Mouse (Mus musculus): ENCODE data around the gene Pex26. TPM values are rescaled to one million over a fixed set of nuclear protein-coding genes. Genes with fewer than 3 reads are reported as not detected.

Pex26 gene
- polyA plus RNA-seq, 1 experiment from 2014 or later: 6.5 TPM

DNA sequence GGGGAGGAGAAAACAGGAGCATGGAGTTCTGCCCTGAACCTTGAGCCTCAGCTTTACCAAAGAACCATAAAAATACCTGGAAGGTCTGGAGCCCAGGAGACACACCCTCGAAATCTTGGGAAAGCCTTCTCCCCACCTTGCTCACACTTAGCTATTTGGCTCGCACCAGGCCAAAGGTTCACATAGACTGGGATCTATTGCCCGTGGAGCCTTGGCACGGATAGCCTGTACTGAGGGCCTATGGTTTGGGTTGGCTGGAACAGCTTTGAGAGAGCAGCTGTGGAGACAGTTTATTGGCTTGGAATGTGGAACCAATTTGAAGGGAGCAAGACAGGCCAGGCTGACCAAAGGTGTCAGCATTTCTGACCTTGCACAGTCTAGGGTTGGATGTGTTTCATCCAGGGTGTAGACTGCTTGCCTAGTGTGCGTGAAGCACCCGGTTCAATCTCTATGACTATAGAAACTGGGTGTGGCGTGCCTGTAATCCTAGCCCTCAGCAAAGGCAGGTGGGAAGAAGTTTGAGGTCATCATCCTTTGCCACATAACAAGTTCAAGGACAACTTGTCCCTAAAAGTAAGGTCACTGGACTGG lies 6.3 kb upstream of the Pex26 start:
- DNase-seq (ENCODE audit: low spot score) (peak; percentile 44), ATAC-seq (ENCODE audit: low FRiP score, low TSS enrichment) (peak; percentile 27; the same call in 1 of the 2 replicates)
- Histone ChIP-seq H3K9ac (ENCODE audit: low read length) (no peak overlapping the region), H3K36me3 (ENCODE audit: control insufficient read depth, insufficient read depth, low read length) (no peaks in the 10 kb centered on the region), H3K4me2 (replicated peaks; ENCODE audit: low read depth) (no peak overlapping the region), H3K27ac (replicated peaks) (peak overlapping the region; percentile 86), H3K27me3 (ENCODE audit: control insufficient read depth, insufficient read depth, low read length) (no peaks in the 10 kb centered on the region), H3K4me3 (ENCODE audit: low read depth, low read length) (no peak overlapping the region), H3K9me3 (ENCODE audit: control insufficient read depth, low read length) (no peaks in the 10 kb centered on the region), H3K4me1 (replicated peaks; ENCODE audit: control insufficient read depth, insufficient read depth) (no peaks in the 10 kb centered on the region)
- no peak for TF ChIP-seq CTCF (IDR thresholded peaks at IDR 0.05; ENCODE audit: low read depth)
- WGBS: 64% methylated on average over 7 of the region's 7 CpGs

DNA sequence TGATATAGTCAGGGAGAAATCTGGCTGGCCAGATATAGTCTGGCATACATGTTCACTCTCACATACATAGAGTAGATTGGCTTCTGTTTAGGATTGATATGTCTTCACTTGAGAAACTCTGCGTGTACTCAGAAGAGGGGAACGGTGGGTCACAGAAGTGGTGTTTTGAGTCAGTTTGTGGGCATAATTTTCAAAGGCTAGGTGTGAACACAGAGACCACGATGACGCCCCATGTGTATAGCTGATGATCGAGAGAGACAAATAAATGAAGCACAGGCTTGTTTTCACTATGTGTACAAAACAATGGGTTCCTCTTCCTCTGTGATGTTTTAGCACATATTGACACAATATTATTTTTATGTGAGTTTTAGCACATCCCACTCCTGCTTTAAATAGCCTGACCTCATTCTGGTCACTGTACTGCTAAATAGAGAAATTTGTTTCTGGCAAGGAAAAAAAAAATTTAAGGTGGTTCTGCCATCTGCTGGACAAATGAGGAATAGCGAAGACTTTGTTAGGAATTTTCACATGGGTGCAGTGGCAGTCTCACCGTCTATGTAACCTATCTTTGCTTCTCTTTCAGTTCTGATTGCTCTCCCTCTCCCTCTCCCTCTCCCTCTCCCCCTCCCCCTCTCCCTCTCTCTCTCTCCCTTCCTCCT lies 4.6 kb upstream of the Pex26 start:
- no peak overlapping the region for H3K9ac ChIP-seq (ENCODE audit: low read length)
- H3K4me3 ChIP-seq (ENCODE audit: low read depth, low read length): no peak overlapping the region
- H3K27ac ChIP-seq (replicated peaks): no peak overlapping the region
- no peak for ATAC-seq (ENCODE audit: low FRiP score, low TSS enrichment)
- peak; percentile 62 for DNase-seq (ENCODE audit: low spot score)
- no peaks in the 10 kb centered on the region for H3K9me3 ChIP-seq (ENCODE audit: control insufficient read depth, low read length)
- 60% methylated on average over 7 of the region's 7 CpGs for WGBS
- H3K4me1 ChIP-seq (replicated peaks; ENCODE audit: control insufficient read depth, insufficient read depth): no peaks in the 10 kb centered on the region
- H3K36me3 ChIP-seq (ENCODE audit: control insufficient read depth, insufficient read depth, low read length): no peaks in the 10 kb centered on the region
- H3K4me2 ChIP-seq (replicated peaks; ENCODE audit: low read depth): no peak overlapping the region
- TF ChIP-seq EP300 (optimal IDR thresholded peaks at IDR 0.05) (no peak), CTCF (IDR thresholded peaks at IDR 0.05; ENCODE audit: low read depth) (peak; percentile 83)
- no peaks in the 10 kb centered on the region for H3K27me3 ChIP-seq (ENCODE audit: control insufficient read depth, insufficient read depth, low read length)

DNA sequence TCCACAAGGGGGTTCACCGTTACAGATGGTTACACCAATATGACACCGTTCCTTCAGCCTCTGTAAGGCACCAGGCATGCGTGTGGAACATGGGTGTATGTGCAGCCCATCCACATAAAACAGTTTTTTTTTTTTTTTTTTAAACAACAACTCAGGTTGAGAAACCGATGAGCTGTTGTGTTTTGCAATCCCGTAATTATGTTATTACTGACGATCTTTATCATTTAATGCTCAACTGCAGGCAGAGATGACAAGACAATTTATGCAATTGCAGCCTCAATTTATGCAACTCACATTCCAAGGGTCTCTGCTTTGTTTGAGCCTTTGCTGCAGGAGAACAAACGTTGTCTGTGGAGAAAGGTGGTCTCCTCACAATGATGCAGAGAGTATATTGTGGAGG lies 3.6 kb upstream of the Pex26 start:
- no peak for ATAC-seq (ENCODE audit: low FRiP score, low TSS enrichment)
- 71% methylated on average over 7 of the region's 7 CpGs for WGBS
- H3K36me3 ChIP-seq (ENCODE audit: control insufficient read depth, insufficient read depth, low read length): no peaks in the 10 kb centered on the region
- DNase-seq (ENCODE audit: low spot score): no peak
- H3K27me3 ChIP-seq (ENCODE audit: control insufficient read depth, insufficient read depth, low read length): no peaks in the 10 kb centered on the region
- H3K9me3 ChIP-seq (ENCODE audit: control insufficient read depth, low read length): no peaks in the 10 kb centered on the region
- no peak overlapping the region for H3K4me3 ChIP-seq (ENCODE audit: low read depth, low read length)
- H3K9ac ChIP-seq (ENCODE audit: low read length): no peak overlapping the region
- no peak overlapping the region for H3K27ac ChIP-seq (replicated peaks)
- no peak overlapping the region for H3K4me2 ChIP-seq (replicated peaks; ENCODE audit: low read depth)
- TF ChIP-seq CTCF (IDR thresholded peaks at IDR 0.05; ENCODE audit: low read depth): no peak
- no peak for TF ChIP-seq EP300 (optimal IDR thresholded peaks at IDR 0.05)
- H3K4me1 ChIP-seq (replicated peaks; ENCODE audit: control insufficient read depth, insufficient read depth): no peaks in the 10 kb centered on the region

DNA sequence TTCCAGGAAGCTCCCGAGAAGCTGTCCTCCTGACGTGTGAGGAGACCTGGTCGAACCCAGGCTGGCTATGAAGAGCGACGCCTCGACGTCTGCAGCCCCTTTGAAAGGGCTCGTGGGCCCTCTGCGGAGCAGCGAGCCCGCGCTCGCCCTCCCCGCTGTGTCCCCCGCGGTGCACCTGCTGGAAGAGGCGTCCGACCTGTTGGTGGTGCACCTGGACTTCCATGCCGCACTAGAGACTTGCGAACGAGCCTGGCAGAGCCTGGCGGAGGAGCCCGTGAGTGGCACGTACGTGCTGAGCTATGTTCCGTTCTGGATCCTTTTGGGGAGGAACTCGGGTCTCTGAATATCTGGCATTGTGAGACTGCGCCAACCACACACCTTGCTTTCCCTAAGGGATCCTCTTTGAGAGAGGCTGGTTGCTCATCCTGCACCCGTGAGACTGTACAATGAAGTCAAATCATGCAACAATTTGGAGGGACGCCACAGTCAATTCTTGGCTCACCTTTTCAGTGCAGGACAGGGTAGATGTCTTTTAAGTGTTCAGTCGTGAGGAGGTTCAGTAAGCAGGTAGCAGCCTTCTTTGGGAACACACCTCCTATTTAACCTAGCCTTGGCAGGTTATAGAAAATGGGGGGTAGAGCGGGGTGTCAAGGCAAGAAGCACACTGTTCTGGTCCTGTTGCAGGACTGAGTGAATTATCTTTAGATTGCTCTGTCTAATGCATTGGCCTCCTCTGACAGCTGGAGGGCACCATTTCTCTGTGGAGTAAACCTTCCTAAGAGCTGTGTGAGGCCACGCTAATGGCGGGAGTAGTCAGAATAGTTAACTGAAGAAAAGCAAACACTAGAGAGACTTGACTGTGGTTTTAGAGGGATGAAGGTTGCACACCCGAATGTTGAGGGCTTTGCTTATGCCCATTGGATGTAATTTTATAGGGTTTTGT lies 1.0 kb downstream of the Pex26 start:
- Histone ChIP-seq H3K4me1 (replicated peaks; ENCODE audit: control insufficient read depth, insufficient read depth) (no peaks in the 10 kb centered on the region), H3K9me3 (ENCODE audit: control insufficient read depth, low read length) (no peaks in the 10 kb centered on the region), H3K36me3 (ENCODE audit: control insufficient read depth, insufficient read depth, low read length) (peaks cover 5% of the 10 kb centered on the region; the same call in 1 of the 2 replicates), H3K4me2 (replicated peaks; ENCODE audit: low read depth) (peak overlapping the region; percentile 99), H3K9ac (ENCODE audit: low read length) (peak overlapping the region; percentile 72), H3K27me3 (ENCODE audit: control insufficient read depth, insufficient read depth, low read length) (no peaks in the 10 kb centered on the region), H3K4me3 (ENCODE audit: low read depth, low read length) (peak overlapping the region; percentile 72), H3K27ac (replicated peaks) (peak overlapping the region; percentile 82)
- peak; percentile 67 for DNase-seq (ENCODE audit: low spot score)
- no peak for TF ChIP-seq EP300 (optimal IDR thresholded peaks at IDR 0.05)
- TF ChIP-seq CTCF (IDR thresholded peaks at IDR 0.05; ENCODE audit: low read depth): peak; percentile 89
- peak; percentile 76 for ATAC-seq (ENCODE audit: low FRiP score, low TSS enrichment)
- 2% methylated on average over 35 of the region's 35 CpGs for WGBS

DNA sequence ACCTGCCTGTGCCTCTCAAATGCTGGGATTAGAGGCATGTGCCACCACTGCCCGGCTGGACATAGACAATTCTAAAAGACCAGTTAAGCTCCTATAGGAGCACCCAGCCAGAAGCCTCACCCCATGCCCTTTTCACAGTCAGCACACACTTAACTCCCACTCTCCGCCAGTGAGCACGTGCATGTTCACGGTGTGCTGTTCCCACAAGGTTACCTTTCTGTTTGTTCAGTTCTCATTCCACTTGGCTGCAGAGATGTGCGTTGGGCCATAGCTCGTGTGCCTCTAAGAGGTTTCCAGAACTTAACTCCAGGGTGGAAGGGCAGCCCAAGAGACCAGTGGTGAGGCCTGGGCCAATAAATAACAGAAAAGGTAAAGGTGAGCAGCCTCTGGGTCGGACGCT lies 1.8 kb downstream of the Pex26 start:
- ATAC-seq (ENCODE audit: low FRiP score, low TSS enrichment) (peak; percentile 8; the same call in 1 of the 2 replicates), DNase-seq (ENCODE audit: low spot score) (no peak)
- 60% methylated on average over 8 of the region's 8 CpGs for WGBS

More for the DNA sequence above, 1.8 kb downstream of the Pex26 start:
- Histone ChIP-seq H3K4me1 (replicated peaks; ENCODE audit: control insufficient read depth, insufficient read depth) (no peaks in the 10 kb centered on the region), H3K27me3 (ENCODE audit: control insufficient read depth, insufficient read depth, low read length) (no peaks in the 10 kb centered on the region), H3K9ac (ENCODE audit: low read length) (no peak overlapping the region; the same call in 1 of the 2 replicates), H3K9me3 (ENCODE audit: control insufficient read depth, low read length) (no peaks in the 10 kb centered on the region), H3K27ac (replicated peaks) (no peak overlapping the region), H3K36me3 (ENCODE audit: control insufficient read depth, insufficient read depth, low read length) (peaks cover 11% of the 10 kb centered on the region; the same call in 1 of the 2 replicates), H3K4me3 (ENCODE audit: low read depth, low read length) (peak overlapping the region; percentile 72; the same call in 1 of the 2 replicates), H3K4me2 (replicated peaks; ENCODE audit: low read depth) (peak overlapping the region; percentile 99)
- TF ChIP-seq EP300 (optimal IDR thresholded peaks at IDR 0.05) (no peak), CTCF (IDR thresholded peaks at IDR 0.05; ENCODE audit: low read depth) (no peak)

Measured in stomach, postnatal 0 days (tissue).